Mouse (Mus musculus): ENCODE measurements at regions not wholly inside any gene's neighbourhood (a gene's known extent, or its start where the extent isn't known, plus 50 kb on each side); places are given as distances from the start of the nearest gene placed in this dataset.

- no peak for TF ChIP-seq POLR2A (IDR thresholded peaks at IDR 0.05; ENCODE audit: low read depth, low read length)
- no peak for TF ChIP-seq CTCF (IDR thresholded peaks at IDR 0.05; ENCODE audit: borderline replicate concordance, insufficient read depth, low read length)
These were observed 280.5 kb upstream of the Chd6 start for GRCm38 (mm10) chr2:161389318-161389835.
